Mouse (Mus musculus): ENCODE results near the gene Sap30bp.

GRCm38 (mm10) chr11:115971016-115971415 lies 37.9 kb downstream of the Sap30bp start:
- TF ChIP-seq POLR2A (IDR thresholded peaks at IDR 0.05; ENCODE audit: borderline replicate concordance, low read depth, low read length) (no peak), CTCF (IDR thresholded peaks at IDR 0.05; ENCODE audit: low read depth, low read length) (no peak)
